Mouse (Mus musculus) embryonic facial prominence, embryonic 10.5 days (tissue): ENCODE results near the gene Cdkn3. TPM values are rescaled to one million over a fixed set of nuclear protein-coding genes. Genes with fewer than 3 reads are reported as not detected.
"Not testable (repeated sequence)": the region's sequence is repeated elsewhere in the genome, so short reads cannot be mapped to it uniquely, and the experiment has no call there.

ENCODE experiments used
- DNase-seq: peaks from one replicate; pipeline ENCODE4 v3.0.0-alpha.2; 2017; ENCODE audit warnings: low spot score
- H3K27ac ChIP-seq: fragments of 300-500 bp; sonication (generic); replicated peaks from 2 replicates; pipeline ENCODE4 v1.5.1; 2016; ENCODE audit warnings: mild to moderate bottlenecking
- H3K27me3 ChIP-seq: fragments of 300-500 bp; sonication (generic); replicated peaks from 2 replicates; pipeline ENCODE4 v1.6.1; 2016; ENCODE audit warnings: low read depth, mild to moderate bottlenecking; ENCODE audit not compliant: poor library complexity, severe bottlenecking
- H3K36me3 ChIP-seq: fragments of 300-500 bp; sonication (generic); replicated peaks from 2 replicates; pipeline ENCODE4 v1.6.1; 2016; ENCODE audit warnings: mild to moderate bottlenecking, moderate library complexity
- H3K4me1 ChIP-seq: fragments of 300-500 bp; sonication (generic); 2 replicates; pipeline ENCODE4 v1.6.1; 2016
- H3K4me3 ChIP-seq: fragments of 300-500 bp; sonication (generic); 2 replicates; pipeline ENCODE4 v1.5.1; 2016; ENCODE audit warnings: mild to moderate bottlenecking, moderate library complexity
- H3K9me3 ChIP-seq: fragments of 300-500 bp; sonication (generic); 2 replicates; pipeline ENCODE4 v1.6.1; 2016; ENCODE audit warnings: mild to moderate bottlenecking
- WGBS: fragments of 180-500 bp; shearing (Covaris S2); methylation state at CpG from one replicate; pipeline ENCODE4 v1.1.7; 2016; 5-methylcytosine and 5-hydroxymethylcytosine counted together
- polyA plus RNA-seq: library from polyadenylated mRNA; unstranded; fragments of >200 nt; fragmentation: Nextera tagmentation; extraction: Ambion mirVana; gene quantifications from 2 replicates; pipeline ENCODE4 v1.2.1, GENCODE M21; 2016

The Cdkn3 gene
- polyA plus RNA-seq, result 41.3 and 43.1 TPM in 2 replicates

DNA sequence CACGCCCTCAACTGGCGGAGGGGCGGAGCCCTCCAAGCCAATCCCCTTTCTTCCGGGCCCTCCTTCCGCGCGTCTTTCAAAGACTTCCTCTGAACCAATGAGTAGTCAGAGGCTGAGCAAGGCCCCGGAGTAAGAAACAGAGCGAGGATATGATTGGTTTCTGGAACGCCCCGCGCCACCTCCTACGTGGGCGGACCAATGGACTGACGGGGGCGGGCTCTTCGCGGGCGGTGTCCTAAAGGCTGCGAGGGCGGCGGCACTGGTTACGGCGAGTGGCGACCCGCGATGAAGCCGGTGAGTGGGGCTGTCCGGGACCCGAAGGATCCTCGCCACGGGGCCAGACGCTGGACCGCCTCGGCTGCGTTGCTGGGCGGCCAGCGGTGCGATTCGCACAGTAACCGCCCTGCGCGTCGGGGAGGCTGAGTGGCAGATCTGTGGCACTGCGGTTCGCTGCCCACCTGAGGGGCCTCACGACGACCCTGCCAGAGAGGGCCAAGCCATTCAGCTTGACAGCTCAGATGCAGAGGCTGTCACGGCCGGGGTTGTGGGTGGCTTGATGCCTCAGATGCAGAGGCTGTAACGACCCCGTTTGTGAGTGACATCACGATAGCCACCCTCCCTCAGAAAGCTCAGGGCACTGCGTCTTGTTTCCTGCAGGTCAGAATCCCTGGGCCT lies at the start of gene Cdkn3:
Cdkn3 (plus strand) TSS at position 187 of the 675 bp plus-strand sequence.
- Histone ChIP-seq H3K27me3 (no peaks in the 10 kb centered on the region), H3K4me3 (peak within 1 kb of the TSS; percentile 86), H3K9me3 (no peaks in the 10 kb centered on the region; the same call in 1 of the 2 replicates), H3K27ac (peak within 1 kb of the TSS; percentile 90), H3K4me1 (peaks cover 13% of the 10 kb centered on the region), H3K36me3 (peaks cover 17% of the 10 kb centered on the region)
- DNase-seq, result peak; percentile 93
- WGBS, result under 1% methylated on average over 54 of the region's 54 CpGs

DNA sequence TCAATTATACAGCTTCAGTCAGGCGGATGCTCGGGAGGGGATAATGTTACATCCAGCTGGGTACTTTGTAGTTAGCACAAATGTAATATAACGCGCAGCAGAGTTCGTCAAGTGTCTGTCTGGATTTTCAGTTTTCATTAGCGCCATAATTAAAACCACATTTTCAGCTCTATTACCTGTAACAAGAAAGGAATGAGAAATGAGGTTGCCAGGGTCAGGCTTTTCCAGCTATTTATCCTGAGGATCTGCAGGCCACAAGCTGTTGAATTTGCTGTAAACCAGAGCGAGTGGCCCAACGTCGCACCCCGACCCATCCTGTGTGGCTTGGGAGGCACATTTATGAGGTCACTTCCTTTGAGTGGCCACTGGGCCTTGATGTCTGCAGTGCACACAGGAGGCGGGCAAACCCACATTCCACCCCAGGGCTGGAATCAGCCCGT lies 41.8 kb upstream of the Cdkn3 start:
- 30% methylated on average over 12 of the region's 12 CpGs for WGBS
- H3K9me3 ChIP-seq, result no peaks in the 10 kb centered on the region
- H3K27ac ChIP-seq, result peak overlapping the region; percentile 69
- DNase-seq, result peak; percentile 83
- H3K27me3 ChIP-seq, result peaks cover 24% of the 10 kb centered on the region
- H3K36me3 ChIP-seq, result no peaks in the 10 kb centered on the region
- no peak overlapping the region for H3K4me3 ChIP-seq
- peaks cover 38% of the 10 kb centered on the region for H3K4me1 ChIP-seq

DNA sequence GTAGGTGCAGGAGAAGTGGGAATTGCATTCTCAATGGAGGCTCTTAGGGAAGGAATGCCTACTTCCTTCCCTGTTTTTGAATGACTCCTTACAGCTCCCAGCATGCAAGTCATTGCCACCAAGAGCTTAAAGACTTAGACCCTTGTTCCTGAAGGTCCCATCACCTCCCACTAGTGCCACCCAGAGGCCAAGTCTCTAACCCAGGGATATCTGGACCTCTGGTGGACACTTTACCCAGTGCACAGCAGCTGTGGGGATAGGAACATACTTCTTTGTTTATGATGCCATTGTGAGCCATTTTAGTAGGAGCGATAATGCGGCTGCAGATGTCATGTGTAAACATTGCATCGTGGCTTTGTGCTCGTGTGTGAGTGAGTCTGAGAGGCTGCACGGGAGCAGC lies 38.3 kb upstream of the Cdkn3 start:
- Histone ChIP-seq H3K27ac (peak overlapping the region; percentile 55; the same call in 1 of the 2 replicates), H3K36me3 (no peaks in the 10 kb centered on the region), H3K4me3 (no peak overlapping the region), H3K4me1 (peaks cover 41% of the 10 kb centered on the region), H3K9me3 (no peaks in the 10 kb centered on the region), H3K27me3 (peaks cover 23% of the 10 kb centered on the region)
- WGBS, result 68% methylated on average over 5 of the region's 5 CpGs
- DNase-seq, result peak; percentile 58

DNA sequence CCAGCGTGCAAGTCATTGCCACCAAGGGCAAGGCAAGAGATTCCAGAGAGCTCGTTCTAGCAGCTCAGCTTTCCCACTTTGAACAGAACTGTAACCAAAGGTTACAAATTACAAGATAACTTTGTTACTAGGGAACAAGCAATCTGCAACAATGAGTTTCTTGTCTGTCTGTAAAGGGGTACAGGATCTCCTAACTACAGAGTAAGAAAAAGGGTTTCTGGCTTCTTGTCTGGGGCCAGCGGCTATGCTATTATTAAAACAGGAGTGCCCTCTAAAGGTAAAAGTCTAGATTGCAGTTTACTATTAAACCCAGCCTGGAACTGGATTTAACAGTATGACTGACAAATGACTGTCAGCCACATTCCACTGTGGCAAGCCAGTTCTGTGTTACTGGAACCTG lies 36.5 kb upstream of the Cdkn3 start:
- DNase-seq, result no peak

DNA sequence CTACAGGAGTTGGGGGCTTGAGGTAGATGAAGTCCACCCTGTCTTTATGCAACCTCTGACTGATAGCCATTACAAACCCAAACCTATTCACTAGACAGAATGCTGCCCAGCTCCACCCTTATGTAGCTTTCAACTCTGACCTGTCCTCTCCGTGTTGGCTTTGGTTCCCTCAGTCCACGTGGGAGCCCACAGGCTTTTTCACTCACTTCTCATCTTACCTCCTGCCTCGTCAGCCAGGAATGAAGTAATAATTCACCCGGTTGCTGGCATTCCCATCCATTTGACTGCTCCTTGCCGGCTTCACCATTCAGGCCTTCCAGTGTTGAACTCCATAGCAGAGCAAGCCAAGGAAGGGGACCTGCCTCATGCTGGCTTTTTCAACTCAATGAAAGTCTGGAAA lies 35.4 kb upstream of the Cdkn3 start:
- Histone ChIP-seq H3K9me3 (no peaks in the 10 kb centered on the region), H3K27ac (no peak overlapping the region)
- 54% methylated on average over 5 of the region's 5 CpGs for WGBS

More for the DNA sequence above, 36.5 kb upstream of the Cdkn3 start:
- Histone ChIP-seq H3K9me3 (no peaks in the 10 kb centered on the region), H3K27me3 (peaks cover 23% of the 10 kb centered on the region), H3K36me3 (no peaks in the 10 kb centered on the region), H3K4me1 (peaks cover 31% of the 10 kb centered on the region), H3K27ac (peak overlapping the region; percentile 54; the same call in 1 of the 2 replicates), H3K4me3 (no peak overlapping the region)
- 21% methylated on average over 3 of the region's 3 CpGs for WGBS

DNA sequence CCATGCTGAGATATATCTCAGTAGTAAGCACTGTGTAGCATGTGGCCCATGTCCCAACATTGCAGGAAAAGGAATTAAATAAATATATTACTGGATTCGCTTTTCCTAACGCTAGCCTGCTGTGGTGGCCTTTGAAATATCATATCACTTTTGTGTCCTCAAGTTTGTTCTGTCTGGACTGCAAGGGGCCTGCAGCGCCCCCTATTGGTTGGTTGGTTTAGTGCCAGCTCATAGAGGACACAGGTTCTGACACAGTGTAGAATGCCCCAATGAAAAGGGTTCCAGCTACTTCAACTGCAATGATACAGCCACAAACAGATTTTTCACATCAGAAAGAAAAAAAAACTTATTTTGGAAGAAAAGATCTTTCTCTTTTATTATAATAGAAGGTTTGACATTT lies 34.6 kb upstream of the Cdkn3 start:
- Histone ChIP-seq H3K27me3 (peaks cover 12% of the 10 kb centered on the region), H3K4me1 (peaks cover 19% of the 10 kb centered on the region), H3K9me3 (no peaks in the 10 kb centered on the region), H3K36me3 (no peaks in the 10 kb centered on the region), H3K4me3 (no peak overlapping the region), H3K27ac (no peak overlapping the region)
- 53% methylated on average over 3 of the region's 3 CpGs for WGBS
- DNase-seq, result peak; percentile 45

More for the DNA sequence above, 35.4 kb upstream of the Cdkn3 start:
- H3K36me3 ChIP-seq, result no peaks in the 10 kb centered on the region
- DNase-seq, result no peak
- H3K27me3 ChIP-seq, result peaks cover 15% of the 10 kb centered on the region
- peaks cover 19% of the 10 kb centered on the region for H3K4me1 ChIP-seq
- H3K4me3 ChIP-seq, result no peak overlapping the region

DNA sequence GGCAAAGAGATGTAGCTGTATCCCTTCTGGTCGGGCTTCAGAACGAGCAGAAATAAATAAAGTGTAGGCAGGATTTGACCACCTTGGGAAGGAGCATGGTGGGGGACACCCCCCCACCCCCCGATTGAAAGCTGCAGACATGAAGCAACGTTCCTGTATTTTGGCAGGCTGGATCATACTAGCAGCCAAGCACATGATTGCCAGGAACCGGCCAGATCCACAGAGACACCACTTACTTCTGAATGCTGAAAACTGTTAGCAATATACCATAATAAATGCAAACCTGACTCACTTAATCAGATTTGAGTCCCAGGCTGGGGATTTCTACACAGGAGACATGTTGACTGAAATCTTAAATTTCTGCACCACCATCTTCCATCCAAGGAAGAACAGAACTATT lies 26.1 kb upstream of the Cdkn3 start:
- Histone ChIP-seq H3K9me3 (no peaks in the 10 kb centered on the region), H3K27ac (no peak overlapping the region), H3K4me3 (no peak overlapping the region), H3K27me3 (no peaks in the 10 kb centered on the region), H3K4me1 (no peaks in the 10 kb centered on the region), H3K36me3 (no peaks in the 10 kb centered on the region)
- no peak for DNase-seq
- WGBS, result 82% methylated on average over 5 of the region's 5 CpGs

DNA sequence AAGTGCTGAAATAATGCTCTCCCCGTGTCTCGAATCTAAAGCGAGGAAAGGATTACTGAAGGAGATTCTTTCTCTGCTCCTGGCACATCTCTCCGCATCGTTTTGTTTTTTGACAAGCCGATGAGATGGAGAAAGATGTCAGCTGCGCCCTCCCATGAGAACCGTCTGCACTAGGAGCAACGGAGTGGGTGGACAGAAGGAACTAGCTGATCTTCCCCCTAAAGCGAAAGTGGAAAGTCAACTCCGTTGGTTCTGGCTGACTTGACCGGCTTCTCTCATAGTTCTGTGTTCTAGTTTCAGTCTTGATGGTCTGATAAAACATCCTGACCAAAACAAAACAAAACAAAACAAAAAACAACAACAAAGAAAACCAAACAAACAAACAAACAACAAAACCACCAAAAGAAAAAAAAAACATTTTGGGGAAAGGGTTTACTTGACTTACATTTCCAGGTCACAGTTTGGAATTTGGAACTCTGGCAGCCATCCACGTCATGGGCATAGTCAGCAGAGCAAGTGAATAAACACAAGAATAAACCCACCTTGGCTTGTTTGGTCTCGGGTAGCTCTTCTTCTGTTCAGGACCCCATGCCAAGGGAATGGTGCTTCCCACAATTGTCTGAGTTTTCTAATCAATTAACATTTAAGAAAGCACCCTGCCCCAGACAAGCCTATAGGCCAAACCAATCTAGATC lies 25.4 kb upstream of the Cdkn3 start:
- Histone ChIP-seq H3K4me1 (no peaks in the 10 kb centered on the region), H3K36me3 (no peaks in the 10 kb centered on the region), H3K27me3 (no peaks in the 10 kb centered on the region), H3K9me3 (0 out of 2 replicates have a peak, but pooled peaks cover 2% of the 10 kb centered on the region), H3K27ac (no peak overlapping the region), H3K4me3 (no peak overlapping the region)
- DNase-seq, result no peak
- WGBS, result 88% methylated on average over 14 of the region's 14 CpGs

DNA sequence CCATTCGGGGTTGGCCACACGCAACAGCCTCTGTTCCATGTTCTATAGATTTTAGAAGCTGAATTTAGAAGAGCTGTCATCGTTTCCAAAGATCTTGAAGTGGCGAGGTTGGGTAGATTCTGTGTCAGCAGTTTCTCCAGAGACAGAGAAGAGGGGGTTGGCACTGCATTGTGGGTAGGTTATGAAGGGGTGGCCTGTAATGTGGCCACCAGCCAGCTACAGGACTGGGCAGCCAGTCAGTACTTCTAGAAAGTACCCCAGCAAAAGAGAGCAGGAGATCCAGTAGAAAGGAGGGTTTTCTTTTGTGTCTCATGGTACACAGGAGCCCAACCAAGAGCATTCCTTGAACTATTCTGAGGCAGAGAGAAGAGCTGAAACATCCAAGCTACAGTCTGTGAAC lies 24.0 kb upstream of the Cdkn3 start:
- WGBS, result 92% methylated on average over 4 of the region's 4 CpGs
- Histone ChIP-seq H3K9me3 (0 out of 2 replicates have a peak, but pooled peaks cover 2% of the 10 kb centered on the region), H3K27me3 (no peaks in the 10 kb centered on the region), H3K4me3 (no peak overlapping the region), H3K36me3 (no peaks in the 10 kb centered on the region), H3K4me1 (no peaks in the 10 kb centered on the region), H3K27ac (no peak overlapping the region)
- no peak for DNase-seq

DNA sequence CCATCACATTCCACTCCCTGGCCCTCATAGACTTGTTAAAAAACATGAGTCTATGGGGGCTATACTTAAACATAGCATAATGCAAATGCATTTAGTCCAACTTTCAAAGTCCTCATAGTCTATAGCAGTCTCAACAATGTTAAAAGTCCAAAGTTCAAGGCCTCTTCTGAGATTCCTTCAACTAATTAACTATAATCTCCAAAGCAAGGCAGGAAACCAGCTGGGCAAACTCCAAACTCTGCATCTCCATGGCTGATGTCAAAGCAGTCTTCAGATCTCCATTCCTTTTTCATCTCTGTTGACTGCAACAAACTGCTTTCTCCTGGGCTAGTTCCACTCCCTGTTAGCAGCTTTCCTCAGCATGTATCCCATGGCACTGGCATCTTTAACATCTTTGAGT lies 23.0 kb upstream of the Cdkn3 start:
- H3K9me3 ChIP-seq, H3K4me1 ChIP-seq, H3K27ac ChIP-seq, H3K27me3 ChIP-seq, H3K4me3 ChIP-seq, DNase-seq, H3K36me3 ChIP-seq: not testable (repeated sequence)

DNA sequence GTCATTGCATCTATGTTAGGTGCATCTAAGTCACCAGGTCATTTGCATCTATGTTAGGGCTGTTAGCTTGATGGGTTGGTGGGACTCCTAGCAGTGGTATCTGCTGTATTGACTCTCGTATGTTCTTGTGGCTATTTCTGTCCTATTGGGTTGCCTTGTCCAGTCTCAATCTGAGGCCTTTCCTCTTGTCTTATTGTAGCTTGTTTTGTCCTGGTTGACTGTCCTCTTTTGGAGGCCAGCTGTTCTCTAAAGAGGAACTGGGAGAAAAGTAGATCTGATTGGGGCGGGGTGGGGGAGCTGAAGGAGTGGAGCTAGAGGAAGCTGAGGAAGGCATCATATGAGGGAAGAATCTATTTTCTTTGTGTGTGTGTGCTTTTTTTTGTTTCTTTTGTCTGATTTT lies 17.7 kb upstream of the Cdkn3 start:
- no peak overlapping the region for H3K27ac ChIP-seq
- no peak overlapping the region for H3K4me3 ChIP-seq
- no peak for DNase-seq
- 0 out of 2 replicates have a peak, but pooled peaks cover 2% of the 10 kb centered on the region for H3K9me3 ChIP-seq
- no peaks in the 10 kb centered on the region for H3K36me3 ChIP-seq
- WGBS, result 93% methylated on average over 2 of the region's 2 CpGs
- H3K4me1 ChIP-seq, result no peaks in the 10 kb centered on the region
- H3K27me3 ChIP-seq, result no peaks in the 10 kb centered on the region

DNA sequence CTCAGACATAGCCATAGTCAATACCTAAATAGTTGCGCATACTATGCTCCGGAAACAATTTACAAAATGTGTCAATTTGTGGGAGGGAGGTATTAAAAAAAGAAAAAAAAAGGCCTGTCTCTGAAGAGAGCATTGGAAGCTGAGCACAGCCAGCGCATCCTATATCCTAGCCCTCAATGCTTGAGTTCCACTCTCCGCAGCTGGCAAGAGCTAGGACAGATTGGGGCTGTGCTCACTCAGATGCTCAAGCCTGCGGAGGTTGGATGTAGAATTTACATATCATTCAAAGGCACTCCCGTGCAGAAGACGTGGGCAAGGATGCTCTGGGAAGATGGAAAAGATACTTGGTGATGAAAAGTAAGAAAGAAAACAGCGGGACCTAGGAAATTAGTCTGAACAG lies 14.9 kb upstream of the Cdkn3 start:
- DNase-seq, result no peak
- WGBS, result 93% methylated on average over 8 of the region's 8 CpGs

DNA sequence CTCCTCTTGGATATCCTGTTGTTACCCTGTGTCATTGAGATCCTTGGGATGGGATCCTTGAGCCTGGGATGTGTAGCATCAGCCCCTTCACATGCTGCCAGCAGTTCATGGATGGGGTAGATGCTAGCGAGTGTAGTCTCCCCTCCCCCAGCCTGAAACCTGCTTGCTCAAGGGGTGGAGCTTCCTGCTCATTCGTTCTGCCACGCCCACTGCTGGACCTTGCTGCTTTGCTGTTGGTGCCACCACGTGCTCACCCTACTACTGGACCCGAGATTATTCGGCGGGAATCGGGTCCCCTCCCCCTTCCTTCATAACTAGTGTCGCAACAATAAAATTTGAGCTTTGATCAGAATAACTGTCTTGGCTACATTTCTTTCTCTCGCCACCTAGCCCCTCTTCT lies 6.0 kb upstream of the Cdkn3 start:
- H3K4me3 ChIP-seq, H3K36me3 ChIP-seq, H3K27ac ChIP-seq, H3K4me1 ChIP-seq, H3K9me3 ChIP-seq, DNase-seq, H3K27me3 ChIP-seq: not testable (repeated sequence)
- 71% methylated on average over 10 of the region's 10 CpGs for WGBS

More for the DNA sequence above, 14.9 kb upstream of the Cdkn3 start:
- Histone ChIP-seq H3K27ac (no peak overlapping the region), H3K4me3 (no peak overlapping the region), H3K27me3 (no peaks in the 10 kb centered on the region), H3K4me1 (no peaks in the 10 kb centered on the region), H3K9me3 (no peaks in the 10 kb centered on the region), H3K36me3 (no peaks in the 10 kb centered on the region)
